Mouse (Mus musculus) splenic B cell, adult 2 months (primary cell): ENCODE data around the gene Hfe2.
"Not testable (repeated sequence)": the region's sequence is repeated elsewhere in the genome, so short reads cannot be mapped to it uniquely, and the experiment has no call there.

Experiments used
- DNase-seq: peaks from one replicate; pipeline ENCODE4 v3.0.0-alpha.2; 2011; ENCODE audit warnings: low read depth, low spot score
- H3K27me3 ChIP-seq: 2 replicates; pipeline ENCODE4 v1.6.1; 2012; ENCODE audit warnings: mild to moderate bottlenecking, low read length, moderate library complexity, mixed read lengths; ENCODE audit not compliant: control insufficient read depth, poor library complexity, insufficient read depth, severe bottlenecking
- H3K36me3 ChIP-seq: 2 replicates; pipeline ENCODE4 v1.6.1; 2012; ENCODE audit warnings: mild to moderate bottlenecking, low read length, moderate library complexity, mixed read lengths; ENCODE audit not compliant: control insufficient read depth, poor library complexity, insufficient read depth, severe bottlenecking

The Hfe2 gene

GRCm38 (mm10) chr3:96488290-96488906 is 36.6 kb upstream of the Hfe2 start:
- not testable (repeated sequence) for H3K36me3 ChIP-seq, H3K27me3 ChIP-seq, DNase-seq

GRCm38 (mm10) chr3:96488907-96489629 is 35.9 kb upstream of the Hfe2 start:
- H3K36me3 ChIP-seq, H3K27me3 ChIP-seq, DNase-seq: not testable (repeated sequence)

- not testable (repeated sequence) for H3K36me3 ChIP-seq, H3K27me3 ChIP-seq, DNase-seq
Observed at GRCm38 (mm10) chr3:96489636-96490035, 35.3 kb upstream of the Hfe2 start.

GRCm38 (mm10) chr3:96494456-96494855 is 30.5 kb upstream of the Hfe2 start:
- not testable (repeated sequence) for DNase-seq, H3K36me3 ChIP-seq, H3K27me3 ChIP-seq

GRCm38 (mm10) chr3:96494912-96495311 is 30.1 kb upstream of the Hfe2 start:
- no peaks in the 10 kb centered on the region for H3K36me3 ChIP-seq
- DNase-seq = no peak
- no peaks in the 10 kb centered on the region for H3K27me3 ChIP-seq

- DNase-seq = no peak
- H3K36me3 ChIP-seq = no peaks in the 10 kb centered on the region
Observed at GRCm38 (mm10) chr3:96495490-96496210, 29.3 kb upstream of the Hfe2 start.

GRCm38 (mm10) chr3:96496216-96496615 is 28.8 kb upstream of the Hfe2 start:
- H3K27me3 ChIP-seq = no peaks in the 10 kb centered on the region
- no peaks in the 10 kb centered on the region for H3K36me3 ChIP-seq
- DNase-seq = no peak

More at GRCm38 (mm10) chr3:96495490-96496210, 29.3 kb upstream of the Hfe2 start:
- no peaks in the 10 kb centered on the region for H3K27me3 ChIP-seq

GRCm38 (mm10) chr3:96496620-96497275 is 28.2 kb upstream of the Hfe2 start:
- not testable (repeated sequence) for DNase-seq, H3K27me3 ChIP-seq, H3K36me3 ChIP-seq

GRCm38 (mm10) chr3:96497451-96498028 is 27.4 kb upstream of the Hfe2 start:
- no peaks in the 10 kb centered on the region for H3K27me3 ChIP-seq
- peak; percentile 79 for DNase-seq
- no peaks in the 10 kb centered on the region for H3K36me3 ChIP-seq

- DNase-seq = no peak
- Histone ChIP-seq H3K36me3 (no peaks in the 10 kb centered on the region), H3K27me3 (no peaks in the 10 kb centered on the region)
Observed at GRCm38 (mm10) chr3:96498476-96499245, 26.3 kb upstream of the Hfe2 start.

- DNase-seq = peak; percentile 90
- H3K36me3 ChIP-seq = no peaks in the 10 kb centered on the region
- no peaks in the 10 kb centered on the region for H3K27me3 ChIP-seq
Observed at GRCm38 (mm10) chr3:96499481-96500288, 25.3 kb upstream of the Hfe2 start.

GRCm38 (mm10) chr3:96500289-96500621 is 24.7 kb upstream of the Hfe2 start:
- H3K27me3 ChIP-seq = no peaks in the 10 kb centered on the region
- peak; percentile 97 for DNase-seq
- H3K36me3 ChIP-seq = no peaks in the 10 kb centered on the region

GRCm38 (mm10) chr3:96500691-96501265 is 24.2 kb upstream of the Hfe2 start:
- no peaks in the 10 kb centered on the region for H3K36me3 ChIP-seq
- DNase-seq = peak; percentile 90
- H3K27me3 ChIP-seq = no peaks in the 10 kb centered on the region
